Mouse (Mus musculus): ENCODE measurements at regions not wholly inside any gene's neighbourhood (a gene's known extent, or its start where the extent isn't known, plus 50 kb on each side); places are given as distances from the start of the nearest gene placed in this dataset.
A peak's percentile ranks its signal among the peaks of the same experiment; 100 is the strongest.

DNA sequence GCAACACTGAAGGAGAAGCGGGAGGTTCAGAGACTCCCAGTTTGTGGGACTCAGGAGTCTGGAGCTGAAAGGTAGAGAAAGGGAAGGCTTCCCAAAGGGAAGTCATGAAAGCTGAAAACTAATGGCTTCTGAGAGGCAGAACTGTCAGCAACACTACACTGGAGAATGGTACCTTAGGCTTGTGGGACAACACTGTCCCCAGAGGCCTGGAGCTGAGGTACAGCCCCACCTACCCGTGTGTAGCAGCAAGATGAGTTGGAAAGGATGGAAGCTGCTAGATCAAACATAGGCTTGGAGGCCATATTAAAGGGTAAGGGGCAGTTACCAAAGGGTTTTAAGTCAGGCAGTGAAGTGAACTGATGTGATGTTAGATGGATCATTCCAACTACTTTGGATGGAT, 219.9 kb upstream of the Ccdc122 start:
- Histone ChIP-seq H3K4me2 (ENCODE audit: low read length) (no peak overlapping the region), H3K27ac (ENCODE audit: low read depth, low read length) (no peak overlapping the region), H3K4me1 (ENCODE audit: control insufficient read depth, insufficient read depth, low read depth, low read length) (peaks cover 14% of the 10 kb centered on the region), H3K9me3 (ENCODE audit: control insufficient read depth, low read length) (no peaks in the 10 kb centered on the region), H3K36me3 (ENCODE audit: control insufficient read depth, insufficient read depth, low read length) (no peaks in the 10 kb centered on the region), H3K9ac (ENCODE audit: low read depth, low read length) (no peak overlapping the region), H3K27me3 (replicated peaks; ENCODE audit: control insufficient read depth, insufficient read depth, low read length) (no peaks in the 10 kb centered on the region), H3K4me3 (ENCODE audit: low read length) (no peak overlapping the region)
- no peak for ATAC-seq
- WGBS = 90% methylated on average over 2 of the region's 2 CpGs

DNA sequence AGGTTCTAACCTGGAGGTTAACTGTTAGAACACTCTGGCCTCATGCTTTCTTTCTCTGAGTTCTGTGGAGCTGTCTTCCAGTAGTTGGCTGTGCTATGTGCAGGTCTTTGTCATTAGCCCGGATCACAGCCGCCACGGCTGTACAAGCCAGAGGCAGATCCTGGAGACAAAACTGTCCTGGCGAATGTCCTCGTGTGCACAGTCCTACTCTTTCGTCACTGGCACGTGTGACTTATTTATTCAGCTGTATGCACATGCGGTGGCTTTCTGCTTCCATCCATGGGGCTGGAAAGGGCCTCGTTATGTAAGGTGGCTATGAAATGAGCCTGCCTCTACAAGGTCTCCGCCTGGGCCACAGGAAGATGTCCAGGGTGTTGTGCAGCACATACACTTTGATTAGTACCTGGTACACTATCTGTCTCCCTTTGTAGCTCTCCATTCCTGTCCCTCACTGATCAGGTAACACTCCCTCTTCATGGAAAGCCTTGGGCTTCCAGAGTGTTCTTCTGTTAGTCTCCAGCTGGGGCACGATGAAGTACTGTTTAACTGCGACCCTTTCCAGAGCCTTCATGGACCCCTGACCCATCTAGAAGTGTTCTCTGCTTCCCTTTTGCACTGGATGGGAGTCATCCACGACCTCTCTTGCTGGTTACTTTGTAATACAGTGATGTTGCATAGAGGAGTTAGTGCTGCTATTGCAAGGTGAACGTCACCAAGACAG, 224.3 kb upstream of the Ccdc122 start:
- Histone ChIP-seq H3K36me3 (ENCODE audit: control insufficient read depth, insufficient read depth, low read length) (no peaks in the 10 kb centered on the region), H3K9ac (ENCODE audit: low read depth, low read length) (no peak overlapping the region), H3K27ac (ENCODE audit: low read depth, low read length) (no peak overlapping the region), H3K27me3 (replicated peaks; ENCODE audit: control insufficient read depth, insufficient read depth, low read length) (no peaks in the 10 kb centered on the region), H3K9me3 (ENCODE audit: control insufficient read depth, low read length) (no peaks in the 10 kb centered on the region), H3K4me3 (ENCODE audit: low read length) (no peak overlapping the region), H3K4me1 (ENCODE audit: control insufficient read depth, insufficient read depth, low read depth, low read length) (no peaks in the 10 kb centered on the region; the same call in 1 of the 2 replicates), H3K4me2 (ENCODE audit: low read length) (no peak overlapping the region)
- whole genome bisulfite sequencing = 78% methylated on average over 14 of the region's 14 CpGs
- no peak for ATAC-seq

- Histone ChIP-seq H3K27ac (ENCODE audit: low read depth, low read length) (no peak overlapping the region), H3K9ac (ENCODE audit: low read depth, low read length) (no peak overlapping the region), H3K4me3 (ENCODE audit: low read length) (no peak overlapping the region), H3K4me2 (ENCODE audit: low read length) (0 out of 2 replicates have a peak overlapping the region, but pooled peaks have one; percentile 13), H3K4me1 (ENCODE audit: control insufficient read depth, insufficient read depth, low read depth, low read length) (no peaks in the 10 kb centered on the region; the same call in 1 of the 2 replicates), H3K36me3 (ENCODE audit: control insufficient read depth, insufficient read depth, low read length) (no peaks in the 10 kb centered on the region), H3K9me3 (ENCODE audit: control insufficient read depth, low read length) (no peaks in the 10 kb centered on the region), H3K27me3 (replicated peaks; ENCODE audit: control insufficient read depth, insufficient read depth, low read length) (no peaks in the 10 kb centered on the region)
- ATAC-seq = no peak
- 36% methylated on average over 21 of the region's 21 CpGs for WGBS
Observed at GRCm38 (mm10) chr14:76810697-76811589, 225.6 kb upstream of the Ccdc122 start.

- Histone ChIP-seq H3K36me3 (ENCODE audit: control insufficient read depth, insufficient read depth, low read length) (no peaks in the 10 kb centered on the region), H3K27me3 (replicated peaks; ENCODE audit: control insufficient read depth, insufficient read depth, low read length) (no peaks in the 10 kb centered on the region), H3K4me3 (ENCODE audit: low read length) (no peak overlapping the region), H3K4me1 (ENCODE audit: control insufficient read depth, insufficient read depth, low read depth, low read length) (no peaks in the 10 kb centered on the region; the same call in 1 of the 2 replicates), H3K9me3 (ENCODE audit: control insufficient read depth, low read length) (no peaks in the 10 kb centered on the region), H3K4me2 (ENCODE audit: low read length) (no peak overlapping the region), H3K27ac (ENCODE audit: low read depth, low read length) (no peak overlapping the region), H3K9ac (ENCODE audit: low read depth, low read length) (no peak overlapping the region)
- 88% methylated on average over 3 of the region's 3 CpGs for WGBS
- ATAC-seq = no peak
Observed at GRCm38 (mm10) chr14:76810041-76810440, 226.5 kb upstream of the Ccdc122 start.

GRCm38 (mm10) chr14:76809411-76809810, 227.2 kb upstream of the Ccdc122 start:
- H3K4me3 ChIP-seq (ENCODE audit: low read length) = no peak overlapping the region
- H3K27me3 ChIP-seq (replicated peaks; ENCODE audit: control insufficient read depth, insufficient read depth, low read length) = no peaks in the 10 kb centered on the region
- no peak for ATAC-seq
- H3K27ac ChIP-seq (ENCODE audit: low read depth, low read length) = no peak overlapping the region
- 94% methylated on average over 7 of the region's 7 CpGs for WGBS
- no peak overlapping the region for H3K4me2 ChIP-seq (ENCODE audit: low read length)
- no peak overlapping the region for H3K9ac ChIP-seq (ENCODE audit: low read depth, low read length)
- no peaks in the 10 kb centered on the region for H3K9me3 ChIP-seq (ENCODE audit: control insufficient read depth, low read length)
- H3K36me3 ChIP-seq (ENCODE audit: control insufficient read depth, insufficient read depth, low read length) = no peaks in the 10 kb centered on the region
- no peaks in the 10 kb centered on the region; the same call in 1 of the 2 replicates for H3K4me1 ChIP-seq (ENCODE audit: control insufficient read depth, insufficient read depth, low read depth, low read length)

GRCm38 (mm10) chr14:76805151-76805785, 231.3 kb upstream of the Ccdc122 start:
- ATAC-seq = no peak
- Histone ChIP-seq H3K4me1 (ENCODE audit: control insufficient read depth, insufficient read depth, low read depth, low read length) (no peaks in the 10 kb centered on the region), H3K27ac (ENCODE audit: low read depth, low read length) (no peak overlapping the region), H3K9me3 (ENCODE audit: control insufficient read depth, low read length) (no peaks in the 10 kb centered on the region), H3K9ac (ENCODE audit: low read depth, low read length) (no peak overlapping the region), H3K27me3 (replicated peaks; ENCODE audit: control insufficient read depth, insufficient read depth, low read length) (no peaks in the 10 kb centered on the region), H3K36me3 (ENCODE audit: control insufficient read depth, insufficient read depth, low read length) (no peaks in the 10 kb centered on the region), H3K4me2 (ENCODE audit: low read length) (no peak overlapping the region), H3K4me3 (ENCODE audit: low read length) (no peak overlapping the region)
- WGBS = 75% methylated on average over 13 of the region's 13 CpGs

DNA sequence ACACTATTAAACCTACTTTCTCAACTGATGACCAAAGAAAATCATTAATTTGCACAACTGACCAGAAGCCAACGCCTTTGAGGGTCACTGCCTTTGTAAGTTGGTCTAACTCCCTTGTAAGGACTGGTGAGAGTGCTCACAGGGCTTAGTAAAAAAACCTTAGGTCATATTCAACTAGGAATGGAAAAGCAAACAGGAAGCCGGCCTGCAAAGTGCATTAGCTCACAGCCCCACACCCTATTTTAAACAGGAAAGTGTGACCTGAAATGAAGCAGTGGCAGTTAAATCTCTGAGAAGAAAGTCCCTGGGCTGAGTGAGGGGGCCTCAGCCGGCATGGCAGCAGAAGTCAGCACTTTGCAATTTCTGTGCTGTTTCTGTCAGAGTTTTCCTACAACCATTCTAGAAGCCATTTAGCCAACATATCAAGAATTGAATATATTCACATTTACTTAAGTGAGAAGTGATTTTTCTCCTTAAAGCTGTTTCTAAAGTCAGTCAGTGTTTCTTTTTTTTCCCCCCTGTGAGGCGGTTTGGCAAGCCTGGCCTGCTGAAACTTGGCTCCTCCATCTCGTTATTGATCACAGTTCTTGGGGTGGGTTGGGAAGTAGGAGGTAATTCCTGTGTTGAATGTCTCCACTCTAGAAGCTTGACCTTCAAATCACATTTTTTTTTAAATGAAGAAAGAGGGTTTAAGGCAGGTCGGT, 232.0 kb upstream of the Ccdc122 start:
- ATAC-seq = no peak
- H3K27me3 ChIP-seq (replicated peaks; ENCODE audit: control insufficient read depth, insufficient read depth, low read length) = no peaks in the 10 kb centered on the region
- H3K9me3 ChIP-seq (ENCODE audit: control insufficient read depth, low read length) = no peaks in the 10 kb centered on the region
- H3K36me3 ChIP-seq (ENCODE audit: control insufficient read depth, insufficient read depth, low read length) = no peaks in the 10 kb centered on the region
- no peak overlapping the region for H3K4me3 ChIP-seq (ENCODE audit: low read length)
- H3K27ac ChIP-seq (ENCODE audit: low read depth, low read length) = no peak overlapping the region
- no peak overlapping the region for H3K4me2 ChIP-seq (ENCODE audit: low read length)
- 79% methylated on average over 6 of the region's 6 CpGs for WGBS
- no peaks in the 10 kb centered on the region for H3K4me1 ChIP-seq (ENCODE audit: control insufficient read depth, insufficient read depth, low read depth, low read length)
- H3K9ac ChIP-seq (ENCODE audit: low read depth, low read length) = no peak overlapping the region

DNA sequence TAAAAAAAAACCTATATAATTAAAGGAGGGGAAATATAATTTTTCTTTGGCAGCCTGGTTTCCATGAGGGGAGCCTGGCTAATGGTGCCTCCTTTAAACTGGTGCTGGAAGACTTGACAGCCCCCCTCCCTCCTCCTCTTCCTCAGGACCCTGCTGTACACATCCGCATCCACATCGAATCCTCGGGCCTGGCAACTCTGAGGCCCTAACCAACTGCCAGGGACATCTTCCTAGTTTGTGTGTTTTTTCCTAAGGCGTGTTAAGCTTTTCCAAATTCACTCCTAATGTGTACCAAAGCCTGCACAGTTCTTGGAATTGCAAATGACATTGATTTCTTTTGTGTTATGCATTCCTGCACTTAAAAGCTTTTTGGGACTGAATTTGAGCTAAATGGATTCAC, 236.4 kb upstream of the Ccdc122 start:
- no peak for ATAC-seq
- WGBS = 58% methylated on average over 4 of the region's 4 CpGs
- peaks cover 3% of the 10 kb centered on the region; the same call in 1 of the 2 replicates for H3K4me1 ChIP-seq (ENCODE audit: control insufficient read depth, insufficient read depth, low read depth, low read length)
- no peak overlapping the region for H3K27ac ChIP-seq (ENCODE audit: low read depth, low read length)
- no peaks in the 10 kb centered on the region for H3K27me3 ChIP-seq (replicated peaks; ENCODE audit: control insufficient read depth, insufficient read depth, low read length)
- H3K36me3 ChIP-seq (ENCODE audit: control insufficient read depth, insufficient read depth, low read length) = no peaks in the 10 kb centered on the region
- no peaks in the 10 kb centered on the region for H3K9me3 ChIP-seq (ENCODE audit: control insufficient read depth, low read length)
- no peak overlapping the region for H3K4me2 ChIP-seq (ENCODE audit: low read length)
- no peak overlapping the region for H3K4me3 ChIP-seq (ENCODE audit: low read length)
- H3K9ac ChIP-seq (ENCODE audit: low read depth, low read length) = no peak overlapping the region

Data from hindbrain, embryonic 16.5 days (tissue).